Mouse (Mus musculus): ENCODE measurements around the gene Atp1a2. TPM values are rescaled to one million over a fixed set of nuclear protein-coding genes. Genes with fewer than 3 reads are reported as not detected.

Gene Atp1a2
- not detected in 2 replicates for total RNA-seq (2023)

DNA sequence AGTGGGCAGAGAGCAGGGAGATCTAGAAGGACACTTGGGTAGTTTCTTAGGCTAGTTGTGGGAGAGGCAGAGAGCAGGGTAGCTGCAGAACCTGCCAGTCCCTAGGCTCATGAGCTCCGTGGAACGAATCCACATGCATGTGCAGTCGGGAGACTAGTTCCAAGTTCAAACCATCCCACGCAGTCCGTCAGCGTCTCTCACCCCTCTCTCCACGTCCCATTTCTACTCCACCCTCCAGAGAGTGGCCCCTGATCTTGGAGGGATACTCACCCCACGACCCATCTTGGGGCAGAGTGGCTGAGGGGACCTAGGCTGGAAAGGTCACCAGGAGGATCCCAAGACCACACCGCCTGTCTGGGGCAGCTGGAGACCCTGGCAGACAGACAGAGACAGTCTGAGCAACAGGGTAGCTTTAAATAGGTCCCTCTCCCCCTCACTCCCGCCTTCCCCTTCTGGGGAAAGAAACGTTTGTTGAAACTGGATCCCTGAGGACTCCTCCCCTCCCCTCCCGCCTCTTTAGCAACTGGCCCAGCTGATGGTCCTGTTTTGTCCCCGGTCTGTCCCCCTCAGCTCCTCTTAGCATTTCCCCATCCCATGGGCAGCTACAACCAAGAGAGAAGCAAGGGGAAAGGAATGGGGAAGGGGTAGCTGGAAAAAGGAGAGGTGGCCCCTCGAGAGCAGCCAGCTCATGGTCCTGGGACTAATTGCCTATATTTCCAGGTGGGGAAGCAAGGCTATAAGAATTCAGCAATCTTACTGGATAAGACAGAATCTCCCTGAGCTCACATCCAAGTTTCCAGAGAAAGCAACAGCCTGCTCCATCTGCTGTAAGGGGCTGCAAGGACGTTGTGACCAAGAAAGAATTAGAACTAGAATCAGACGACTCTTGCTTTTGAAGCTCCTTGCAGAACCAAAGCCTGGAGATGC is at the start of gene Atp1a2:
Gene Atp1a2 (minus strand): TSS at position 454 of the 927 bp plus-strand sequence.

DNA sequence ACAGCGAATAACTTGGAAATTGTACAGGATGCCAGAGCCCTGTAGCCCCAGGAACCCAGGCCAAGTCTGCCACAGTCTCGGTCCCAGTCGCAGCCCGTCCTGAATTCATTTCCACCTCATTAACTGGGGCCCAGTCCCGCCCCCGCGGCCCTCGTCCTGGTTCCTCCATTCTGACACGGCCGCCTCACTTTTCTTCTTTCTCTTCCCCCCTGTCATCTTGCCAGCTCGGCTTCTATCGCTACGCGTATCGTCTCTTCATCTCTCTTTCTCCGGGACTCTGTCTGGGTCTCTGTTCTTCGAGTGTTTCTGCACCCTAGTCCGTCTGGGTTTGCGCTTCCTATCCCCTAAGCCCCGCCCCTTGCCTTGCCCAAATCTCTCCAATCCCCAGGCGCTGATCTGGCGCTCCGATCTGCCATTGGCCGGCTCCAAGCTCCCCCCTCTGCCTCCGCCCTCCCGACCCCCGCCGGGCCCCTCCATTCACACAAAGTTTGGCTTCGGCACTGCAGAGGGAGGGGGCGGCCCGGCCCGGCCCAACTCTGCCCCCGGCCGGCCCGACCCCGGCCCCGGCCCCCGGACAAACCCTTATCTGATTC is 43.0 kb upstream of the Atp1a2 start, which contains the start of gene Kcnj10:
Gene Kcnj10 (plus strand): TSS at position 482 of the 593 bp plus-strand sequence.

GRCm38 (mm10) chr1:172329131-172329530 is 31.3 kb upstream of the Atp1a2 start, which contains the start of gene Kcnj9:
Gene Kcnj9 (minus strand): TSS chr1:172329318.

GRCm38 (mm10) chr1:172261477-172262078 is 36.3 kb downstream of the Atp1a2 start, which contains the start of gene Igsf8:
Gene Igsf8 (plus strand): TSS chr1:172261641.

DNA sequence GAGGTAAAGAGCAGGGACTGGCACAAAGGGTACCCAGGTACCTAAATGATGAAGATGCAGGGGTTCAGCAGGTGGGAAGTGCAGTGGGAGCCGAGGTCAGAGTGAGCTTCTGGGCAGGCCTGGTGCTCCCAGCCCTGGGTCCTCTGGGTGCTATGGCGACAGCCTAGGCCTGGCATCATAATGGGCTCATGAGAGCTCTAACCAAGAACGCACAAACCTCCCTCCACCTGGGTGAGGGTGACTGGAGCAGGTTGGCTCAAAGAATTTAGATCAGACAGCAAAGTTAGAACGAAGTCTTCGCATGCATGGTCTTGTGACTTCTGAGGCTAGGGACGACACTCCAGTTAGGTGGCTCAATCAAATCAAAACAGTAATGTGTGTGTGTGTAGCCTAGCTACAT is 39.5 kb downstream of the Atp1a2 start, which contains the start of gene Atp1a4:
Gene Atp1a4 (minus strand): TSS at position 101 of the 400 bp plus-strand sequence.

Other genes with a start within 250 kb of the Atp1a2 start
- not detected in 2 replicates for gene Nhlh1, start 240.5 kb downstream of the Atp1a2 start, total RNA-seq (2023)
- 131 and 182 TPM in 2 replicates for gene Copa, start 215.5 kb downstream of the Atp1a2 start, total RNA-seq (2023)
- gene Ncstn, start 215.3 kb downstream of the Atp1a2 start, total RNA-seq (2023): 86.3 and 97.7 TPM in 2 replicates
- 40.7 and 44.3 TPM in 2 replicates for gene Pex19, start 171.3 kb downstream of the Atp1a2 start, total RNA-seq (2023)
- gene Dcaf8, start 150.0 kb downstream of the Atp1a2 start, total RNA-seq (2023): 40.2 and 52.4 TPM in 2 replicates
- gene Pea15a, start 91.3 kb downstream of the Atp1a2 start, total RNA-seq (2023): 7.1 and 7.4 TPM in 2 replicates
- not detected in 2 replicates for gene Casq1, start 78.2 kb downstream of the Atp1a2 start, total RNA-seq (2023)
- not detected in 2 replicates for gene Atp1a4, start 39.6 kb downstream of the Atp1a2 start, total RNA-seq (2023)
- gene Igsf8, start 36.4 kb downstream of the Atp1a2 start, total RNA-seq (2023): 20.9 and 27.6 TPM in 2 replicates
- not detected in 2 replicates for gene Kcnj9, start 31.3 kb upstream of the Atp1a2 start, total RNA-seq (2023)
- gene Kcnj10, start 43.1 kb upstream of the Atp1a2 start, total RNA-seq (2023): 2.7 and 2.9 TPM in 2 replicates
- gene Pigm, start 78.5 kb upstream of the Atp1a2 start, total RNA-seq (2023): 15.5 and 19.6 TPM in 2 replicates
- 0.35 and 0.41 TPM in 2 replicates for gene Slamf9, start 177.3 kb upstream of the Atp1a2 start, total RNA-seq (2023)
- gene Igsf9, start 183.7 kb upstream of the Atp1a2 start, total RNA-seq (2023): 0.48 TPM in 1 of 2 replicates, not detected in the other
- 175 and 215 TPM in 2 replicates for gene Tagln2, start 202.0 kb upstream of the Atp1a2 start, total RNA-seq (2023)
- gene Cfap45, start 222.7 kb upstream of the Atp1a2 start, total RNA-seq (2023): 0.38 and 0.86 TPM in 2 replicates

All from neutrophil, adult 65 days (primary cell).